Mouse (Mus musculus) layer of hippocampus, adult 2 months (tissue): ENCODE results near the gene Slc25a34. TPM values are rescaled to one million over a fixed set of nuclear protein-coding genes. Genes with fewer than 3 reads are reported as not detected.
A peak's percentile ranks its signal among the peaks of the same experiment; 100 is the strongest.

Experiments used
- DNase-seq, 2 experiments: peaks; one replicate each; pipeline ENCODE4 v3.0.0; 2022; ENCODE audit warnings: low spot score in 2 of 2
- H3K27ac ChIP-seq: fragments of 200-600 bp; 2 replicates; pipeline ENCODE4 v1.8.1; 2022
- H3K4me3 ChIP-seq: fragments of 200-600 bp; 2 replicates; pipeline ENCODE4 v1.8.1; 2022; ENCODE audit warnings: mild to moderate bottlenecking
- CTCF ChIP-seq: fragments of 200-600 bp; conservative IDR thresholded peaks from 2 replicates; pipeline ENCODE4 v1.8.1; 2022; ENCODE audit warnings: antibody characterized with exemption, mild to moderate bottlenecking, moderate library complexity
- total RNA-seq, 2 experiments: library from RNA; stranded (reverse); gene quantifications; 2 replicates each; pipeline ENCODE4 v1.2.3; 2021

Gene Slc25a34
- total RNA-seq, 2 experiments from 2014 or later = 1.6 to 3.6 TPM

DNA sequence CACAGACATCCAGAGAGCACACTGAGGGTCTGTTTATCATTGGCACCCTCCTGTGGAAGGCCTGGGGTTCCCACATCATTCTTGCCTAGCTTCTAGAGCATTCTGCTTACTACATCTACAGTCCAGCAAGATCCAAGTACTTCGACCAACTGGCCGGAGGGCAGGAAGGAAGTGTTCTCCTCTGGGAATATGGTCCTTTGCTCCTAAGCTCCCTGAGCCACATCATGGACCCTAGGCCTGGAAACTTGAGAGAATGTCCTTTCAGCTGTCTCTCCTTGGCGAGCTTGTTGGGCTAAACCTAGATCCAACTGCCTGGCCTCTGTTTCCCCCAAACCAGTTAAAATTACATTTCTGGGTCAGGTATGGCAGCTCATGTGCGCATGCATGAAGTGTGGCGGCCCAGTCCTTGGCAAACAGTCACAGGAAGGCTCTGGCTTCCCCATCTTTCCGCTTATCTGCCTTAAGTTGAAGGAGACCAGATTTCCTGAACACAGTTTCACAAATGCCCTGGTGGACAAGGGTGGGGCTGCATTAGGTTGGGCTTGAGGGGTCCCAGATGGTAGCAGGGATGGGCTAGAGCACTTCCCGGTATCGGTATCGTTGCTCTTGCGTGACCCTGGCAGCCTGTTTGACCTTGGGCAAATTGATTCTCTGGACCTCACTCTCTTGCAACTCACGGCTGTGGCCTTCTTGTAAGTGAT, 20.9 kb downstream of the Slc25a34 start:
- Histone ChIP-seq H3K4me3 (no peak overlapping the region), H3K27ac (no peak overlapping the region)
- DNase-seq = no peak
- TF ChIP-seq CTCF = no peak

- TF ChIP-seq CTCF = no peak
- no peak for DNase-seq
- Histone ChIP-seq H3K4me3 (no peak overlapping the region), H3K27ac (no peak overlapping the region)
Observed at GRCm38 (mm10) chr4:141601148-141601862, 22.3 kb downstream of the Slc25a34 start.

DNA sequence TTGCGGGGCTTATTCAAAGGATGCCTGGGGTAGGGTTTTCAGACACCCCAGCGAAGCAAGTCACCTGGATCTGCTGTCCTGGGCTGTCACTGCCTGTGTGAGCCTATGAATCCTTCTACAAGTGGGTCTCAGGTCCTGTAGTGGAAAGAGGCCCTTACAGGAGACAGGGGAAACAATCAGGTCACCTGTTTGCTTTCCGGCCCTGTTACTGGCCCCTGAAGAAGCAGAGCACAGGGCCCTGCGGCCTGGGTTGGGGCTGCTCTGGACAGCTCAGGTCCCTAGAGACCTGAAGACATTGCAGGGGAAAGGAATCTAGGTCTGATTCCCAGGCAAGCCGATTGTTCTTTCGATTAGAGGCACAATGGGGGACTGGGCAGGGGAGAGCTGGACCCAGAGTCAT, 23.3 kb downstream of the Slc25a34 start:
- Histone ChIP-seq H3K27ac (no peak overlapping the region), H3K4me3 (no peak overlapping the region)
- TF ChIP-seq CTCF = no peak

DNA sequence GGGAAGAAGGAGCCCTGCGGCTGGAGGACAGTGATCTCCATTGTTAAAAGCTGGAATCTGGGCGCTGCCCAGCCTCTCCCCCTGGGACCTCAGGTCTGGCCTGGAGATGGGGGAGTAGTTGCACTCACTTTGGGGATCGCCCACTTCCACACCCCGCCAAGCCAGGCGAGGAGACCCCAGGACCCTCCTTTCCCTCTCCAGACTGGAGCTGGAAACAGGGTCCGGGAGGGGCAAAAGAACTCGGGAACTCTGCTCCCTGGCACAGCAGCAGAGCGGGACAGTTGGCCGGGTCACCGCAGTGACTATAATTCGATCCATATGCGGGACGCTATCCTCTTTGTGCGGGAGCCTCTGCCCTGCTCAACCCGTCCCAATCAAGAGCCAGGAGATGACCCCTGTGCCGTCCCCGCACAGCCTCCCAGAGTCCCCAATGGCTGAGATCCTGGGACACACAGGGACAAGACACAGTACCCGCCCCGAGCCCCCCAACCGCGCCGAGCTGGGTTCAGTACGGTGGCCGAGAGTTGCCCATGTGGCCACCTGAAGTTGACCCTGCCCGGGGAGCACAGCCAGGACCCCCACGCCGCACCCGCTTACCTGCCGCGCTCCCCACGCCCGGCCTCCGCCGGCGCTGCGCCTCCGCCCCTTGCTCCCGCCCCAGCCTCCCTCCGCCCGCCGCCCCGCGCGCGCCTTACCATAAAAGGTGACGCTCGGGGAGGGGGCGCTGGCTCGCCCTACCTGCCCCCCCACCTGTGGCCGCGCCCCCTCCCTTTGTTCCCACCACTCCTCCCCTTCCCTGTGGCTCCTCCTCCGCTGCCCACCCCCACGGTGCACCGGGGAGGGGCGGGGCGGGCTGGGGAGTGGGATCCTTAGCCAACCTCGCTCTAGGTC, 24.1 kb downstream of the Slc25a34 start:
- H3K4me3 ChIP-seq = peak overlapping the region; percentile 45
- TF ChIP-seq CTCF = no peak
- H3K27ac ChIP-seq = no peak overlapping the region
- no peak for DNase-seq

More for the DNA sequence above, 23.3 kb downstream of the Slc25a34 start:
- DNase-seq = no peak

DNA sequence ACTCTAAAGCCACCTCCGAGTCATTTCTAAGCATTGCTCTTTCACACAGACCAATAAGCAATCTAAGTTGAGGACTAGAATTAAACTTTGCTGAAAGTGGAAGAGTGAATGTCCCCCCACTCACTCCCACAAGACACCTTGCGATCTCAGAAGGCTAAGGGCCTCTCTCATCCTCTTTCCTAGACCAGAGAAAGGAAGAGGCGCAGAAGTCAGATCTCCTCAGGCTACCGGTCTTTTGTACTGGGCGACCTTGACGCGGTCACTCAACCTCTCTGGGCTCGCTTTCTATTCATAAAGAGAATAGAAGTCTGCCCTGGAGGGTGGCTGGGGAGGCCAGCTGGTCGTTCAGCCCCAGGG, 24.7 kb downstream of the Slc25a34 start:
- no peak for DNase-seq
- no peak for TF ChIP-seq CTCF
- H3K4me3 ChIP-seq = no peak overlapping the region; the same call in 1 of the 2 replicates
- no peak overlapping the region for H3K27ac ChIP-seq

DNA sequence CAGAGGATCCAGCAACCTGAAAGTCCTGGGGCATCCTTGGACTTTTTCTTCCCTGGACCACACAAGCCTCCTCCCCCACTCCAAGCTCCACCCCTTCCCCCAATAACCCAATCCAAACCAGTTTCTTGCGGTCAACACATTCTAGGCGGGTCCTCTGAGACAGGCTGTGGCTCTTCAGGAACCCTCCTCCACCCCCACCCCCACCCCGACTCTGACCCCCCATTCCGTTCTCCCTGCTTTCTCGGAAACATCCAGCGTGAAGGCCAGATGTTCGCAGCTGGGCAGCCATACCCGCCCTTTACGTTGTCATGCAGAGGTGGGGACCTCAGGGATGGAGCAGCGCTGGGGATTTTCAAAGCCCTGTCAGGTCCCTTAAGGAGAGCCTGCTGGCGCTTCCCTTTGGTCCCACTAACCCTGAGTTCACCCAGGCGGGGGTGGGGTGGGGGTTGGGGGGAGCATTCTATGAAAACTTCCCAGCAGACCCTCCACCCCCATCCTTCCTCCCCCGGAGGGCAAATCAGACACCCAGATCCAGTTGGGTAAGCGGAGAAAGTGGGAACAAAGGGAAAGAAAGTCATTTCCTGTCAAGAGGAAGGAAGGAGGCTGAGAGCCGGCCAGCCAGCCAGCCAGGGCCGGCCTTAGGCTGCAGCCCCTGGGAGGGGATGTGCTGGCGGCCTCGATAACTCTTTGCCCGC, 25.3 kb downstream of the Slc25a34 start:
- Histone ChIP-seq H3K4me3 (no peak overlapping the region; the same call in 1 of the 2 replicates), H3K27ac (no peak overlapping the region)
- TF ChIP-seq CTCF = no peak
- no peak for DNase-seq

GRCm38 (mm10) chr4:141596700-141597328, 26.8 kb downstream of the Slc25a34 start:
- H3K4me3 ChIP-seq = no peak overlapping the region
- no peak for TF ChIP-seq CTCF
- H3K27ac ChIP-seq = no peak overlapping the region
- DNase-seq = no peak

GRCm38 (mm10) chr4:141595605-141596268, 27.9 kb downstream of the Slc25a34 start:
- TF ChIP-seq CTCF = peak; percentile 32
- Histone ChIP-seq H3K4me3 (no peak overlapping the region), H3K27ac (no peak overlapping the region)
- no peak for DNase-seq

- Histone ChIP-seq H3K27ac (no peak overlapping the region), H3K4me3 (no peak overlapping the region)
- DNase-seq = no peak
- no peak for TF ChIP-seq CTCF
Observed at GRCm38 (mm10) chr4:141595138-141595537, 28.5 kb downstream of the Slc25a34 start.

DNA sequence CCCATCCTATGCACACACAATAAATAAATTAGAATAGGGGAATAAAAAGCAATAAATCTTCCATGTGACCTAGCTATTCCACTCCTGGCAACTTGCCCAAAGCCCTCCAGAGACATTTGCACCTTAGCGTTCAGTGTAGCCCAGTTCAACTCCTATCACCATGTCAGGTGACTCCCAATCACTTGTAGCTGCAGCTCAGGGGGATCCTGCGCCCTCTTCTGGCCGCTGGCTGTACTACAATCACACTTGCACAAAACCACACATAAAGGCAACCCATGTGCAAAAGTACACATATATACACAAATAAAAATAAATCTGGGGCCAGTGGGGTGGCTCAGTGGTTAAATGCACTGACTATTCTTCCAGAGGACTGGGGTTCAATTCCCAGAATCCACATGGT, 32.1 kb downstream of the Slc25a34 start:
- H3K27ac ChIP-seq = no peak overlapping the region
- no peak overlapping the region for H3K4me3 ChIP-seq
- peak; percentile 76 for TF ChIP-seq CTCF
- DNase-seq = no peak

DNA sequence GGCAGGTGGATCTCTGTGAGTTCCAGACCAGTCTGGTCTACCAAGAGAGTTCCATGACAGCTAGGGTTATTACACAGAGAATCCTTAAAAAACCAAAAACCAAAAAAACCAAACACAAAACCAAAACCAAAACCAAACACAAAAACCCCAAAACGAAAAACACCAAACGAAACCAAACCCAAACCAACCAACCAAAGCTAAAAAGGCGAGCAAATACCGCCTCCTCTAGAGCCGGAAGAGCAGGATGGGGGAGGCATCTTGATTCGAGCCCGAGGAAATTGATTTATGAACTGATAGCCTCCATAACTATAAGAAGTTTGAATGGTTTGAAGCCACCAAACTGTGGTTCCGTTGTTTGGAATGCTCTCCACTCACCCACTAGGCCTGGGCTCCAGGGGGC, 39.7 kb downstream of the Slc25a34 start:
- no peak for TF ChIP-seq CTCF
- no peak for DNase-seq
- H3K4me3 ChIP-seq = no peak overlapping the region
- H3K27ac ChIP-seq = no peak overlapping the region

GRCm38 (mm10) chr4:141581051-141581450, 42.6 kb downstream of the Slc25a34 start:
- TF ChIP-seq CTCF = no peak
- H3K4me3 ChIP-seq = no peak overlapping the region
- no peak overlapping the region for H3K27ac ChIP-seq
- DNase-seq = no peak
